Mouse (Mus musculus): Measurements from ENCODE around the gene Uimc1.

The Uimc1 gene

GRCm38 (mm10) chr13:55024215-55024614, 75.9 kb downstream of the Uimc1 start:
- no peak for DNase-seq

GRCm38 (mm10) chr13:55022715-55023114, 77.4 kb downstream of the Uimc1 start:
- no peak for DNase-seq

- no peak for DNase-seq
Measured at GRCm38 (mm10) chr13:55022256-55022655, 77.8 kb downstream of the Uimc1 start.

GRCm38 (mm10) chr13:55021194-55021779, 78.8 kb downstream of the Uimc1 start, which contains the start of gene Hk3:
Gene Hk3 (minus strand): TSS chr13:55021385.
- DNase-seq, result no peak

- DNase-seq, result no peak
Measured at GRCm38 (mm10) chr13:55020051-55020450, 80.0 kb downstream of the Uimc1 start.

GRCm38 (mm10) chr13:55019181-55019580, 80.9 kb downstream of the Uimc1 start:
- no peak for DNase-seq

GRCm38 (mm10) chr13:55018700-55019099, 81.4 kb downstream of the Uimc1 start:
- DNase-seq, result no peak

- no peak for DNase-seq
Measured at GRCm38 (mm10) chr13:55017898-55018599, 82.1 kb downstream of the Uimc1 start.

GRCm38 (mm10) chr13:55017154-55017897, 82.8 kb downstream of the Uimc1 start:
- no peak for DNase-seq

- DNase-seq, result no peak
Measured at GRCm38 (mm10) chr13:55014451-55014850, 85.6 kb downstream of the Uimc1 start.

GRCm38 (mm10) chr13:55013702-55014344, 86.3 kb downstream of the Uimc1 start:
- DNase-seq, result no peak

- no peak for DNase-seq
Measured at GRCm38 (mm10) chr13:55011981-55012478, 88.1 kb downstream of the Uimc1 start.

GRCm38 (mm10) chr13:55011103-55011502, 89.0 kb downstream of the Uimc1 start:
- no peak for DNase-seq

GRCm38 (mm10) chr13:55008589-55008988, 91.5 kb downstream of the Uimc1 start:
- DNase-seq, result no peak

- DNase-seq, result no peak
Measured at GRCm38 (mm10) chr13:55006415-55006742, 93.7 kb downstream of the Uimc1 start.

- no peak for DNase-seq
Measured at GRCm38 (mm10) chr13:55005691-55006414, 94.2 kb downstream of the Uimc1 start.

- no peak for DNase-seq
Measured at GRCm38 (mm10) chr13:55004646-55005045, 95.5 kb downstream of the Uimc1 start.

GRCm38 (mm10) chr13:55002090-55002489, 98.0 kb downstream of the Uimc1 start:
- DNase-seq, result no peak

- DNase-seq, result peak; percentile 51
Measured at GRCm38 (mm10) chr13:55000433-55000832, 99.7 kb downstream of the Uimc1 start.

- DNase-seq, result no peak
Measured at GRCm38 (mm10) chr13:54997568-54997967, 102.5 kb downstream of the Uimc1 start.

GRCm38 (mm10) chr13:54995161-54995560, 104.9 kb downstream of the Uimc1 start:
- DNase-seq, result no peak

GRCm38 (mm10) chr13:54994576-54994975, 105.5 kb downstream of the Uimc1 start:
- no peak for DNase-seq

GRCm38 (mm10) chr13:54992215-54992614, 107.9 kb downstream of the Uimc1 start:
- peak; percentile 69 for DNase-seq

Data from layer of hippocampus, adult 9-11 months (tissue).